Mouse (Mus musculus): ENCODE results near the gene Methig1. TPM values are rescaled to one million over a fixed set of nuclear protein-coding genes. Genes with fewer than 3 reads are reported as not detected.
"Not testable (repeated sequence)": the region's sequence is repeated elsewhere in the genome, so short reads cannot be mapped to it uniquely, and the experiment has no call there.

Methig1 gene
- polyA plus RNA-seq, 2 experiments, result not detected

GRCm38 (mm10) chr15:100312346-100312745, 40.6 kb upstream of the Methig1 start:
- ATAC-seq (ENCODE audit: low FRiP score, low read depth) (no peak), DNase-seq (ENCODE audit: low spot score) (no peak)
- no peak overlapping the region for H3K4me2 ChIP-seq (replicated peaks; ENCODE audit: low read depth, low read length, severe bottlenecking)
- H3K4me3 ChIP-seq (replicated peaks; ENCODE audit: low read length), result no peak overlapping the region
- WGBS, result 91% methylated on average over 2 of the region's 2 CpGs
- TF ChIP-seq POLR2A (IDR thresholded peaks at IDR 0.05; ENCODE audit: borderline replicate concordance, extremely low read depth, insufficient read depth, insufficient read length), result no peak
- H3K9me3 ChIP-seq (ENCODE audit: control insufficient read depth, low read length), result no peaks in the 10 kb centered on the region
- no peaks in the 10 kb centered on the region for H3K27me3 ChIP-seq (ENCODE audit: control insufficient read depth, insufficient read depth, low read length)
- no peak overlapping the region for H3K27ac ChIP-seq (replicated peaks; ENCODE audit: low read depth, low read length)
- H3K9ac ChIP-seq (ENCODE audit: low read depth, low read length, severe bottlenecking), result no peak overlapping the region
- no peaks in the 10 kb centered on the region for H3K36me3 ChIP-seq (ENCODE audit: control insufficient read depth, insufficient read depth, low read length)
- H3K4me1 ChIP-seq (ENCODE audit: control insufficient read depth, insufficient read depth, low read length), result no peaks in the 10 kb centered on the region

- Histone ChIP-seq H3K9ac (ENCODE audit: low read depth, low read length, severe bottlenecking) (no peak overlapping the region), H3K4me2 (replicated peaks; ENCODE audit: low read depth, low read length, severe bottlenecking) (no peak overlapping the region), H3K27me3 (ENCODE audit: control insufficient read depth, insufficient read depth, low read length) (no peaks in the 10 kb centered on the region), H3K4me3 (replicated peaks; ENCODE audit: low read length) (no peak overlapping the region), H3K4me1 (ENCODE audit: control insufficient read depth, insufficient read depth, low read length) (no peaks in the 10 kb centered on the region), H3K9me3 (ENCODE audit: control insufficient read depth, low read length) (no peaks in the 10 kb centered on the region), H3K36me3 (ENCODE audit: control insufficient read depth, insufficient read depth, low read length) (no peaks in the 10 kb centered on the region), H3K27ac (replicated peaks; ENCODE audit: low read depth, low read length) (no peak overlapping the region)
- no peak for TF ChIP-seq POLR2A (IDR thresholded peaks at IDR 0.05; ENCODE audit: borderline replicate concordance, extremely low read depth, insufficient read depth, insufficient read length)
- DNase-seq (ENCODE audit: low spot score), result no peak
- 93% methylated on average over 5 of the region's 5 CpGs for WGBS
- no peak for ATAC-seq (ENCODE audit: low FRiP score, low read depth)
These were observed 38.4 kb upstream of the Methig1 start for GRCm38 (mm10) chr15:100314448-100315145.

- WGBS, result 65% methylated on average over 4 of the region's 4 CpGs
These were observed 34.8 kb upstream of the Methig1 start for GRCm38 (mm10) chr15:100318014-100318671.

GRCm38 (mm10) chr15:100319884-100320283, 33.1 kb upstream of the Methig1 start:
- no peak overlapping the region for H3K4me2 ChIP-seq (replicated peaks; ENCODE audit: low read depth, low read length, severe bottlenecking)
- H3K4me1 ChIP-seq (ENCODE audit: control insufficient read depth, insufficient read depth, low read length), result no peaks in the 10 kb centered on the region
- no peak overlapping the region for H3K4me3 ChIP-seq (replicated peaks; ENCODE audit: low read length)
- no peak overlapping the region for H3K27ac ChIP-seq (replicated peaks; ENCODE audit: low read depth, low read length)
- TF ChIP-seq POLR2A (IDR thresholded peaks at IDR 0.05; ENCODE audit: borderline replicate concordance, extremely low read depth, insufficient read depth, insufficient read length), result no peak
- ATAC-seq (ENCODE audit: low FRiP score, low read depth) (no peak), DNase-seq (ENCODE audit: low spot score) (no peak)
- H3K9ac ChIP-seq (ENCODE audit: low read depth, low read length, severe bottlenecking), result no peak overlapping the region
- no peaks in the 10 kb centered on the region for H3K36me3 ChIP-seq (ENCODE audit: control insufficient read depth, insufficient read depth, low read length)
- no peaks in the 10 kb centered on the region for H3K27me3 ChIP-seq (ENCODE audit: control insufficient read depth, insufficient read depth, low read length)
- H3K9me3 ChIP-seq (ENCODE audit: control insufficient read depth, low read length), result no peaks in the 10 kb centered on the region
- 67% methylated on average over 1 of the region's 1 CpGs for WGBS

More at GRCm38 (mm10) chr15:100318014-100318671, 34.8 kb upstream of the Methig1 start:
- H3K4me1 ChIP-seq (ENCODE audit: control insufficient read depth, insufficient read depth, low read length); DNase-seq (ENCODE audit: low spot score); H3K4me3 ChIP-seq (replicated peaks; ENCODE audit: low read length); H3K27me3 ChIP-seq (ENCODE audit: control insufficient read depth, insufficient read depth, low read length); H3K27ac ChIP-seq (replicated peaks; ENCODE audit: low read depth, low read length); H3K9ac ChIP-seq (ENCODE audit: low read depth, low read length, severe bottlenecking); H3K36me3 ChIP-seq (ENCODE audit: control insufficient read depth, insufficient read depth, low read length); H3K9me3 ChIP-seq (ENCODE audit: control insufficient read depth, low read length); H3K4me2 ChIP-seq (replicated peaks; ENCODE audit: low read depth, low read length, severe bottlenecking); ATAC-seq (ENCODE audit: low FRiP score, low read depth): not testable (repeated sequence)

GRCm38 (mm10) chr15:100320295-100320905, 32.5 kb upstream of the Methig1 start:
- ATAC-seq (ENCODE audit: low FRiP score, low read depth), result no peak
- no peak overlapping the region for H3K9ac ChIP-seq (ENCODE audit: low read depth, low read length, severe bottlenecking)
- H3K27me3 ChIP-seq (ENCODE audit: control insufficient read depth, insufficient read depth, low read length), result no peaks in the 10 kb centered on the region
- no peak for TF ChIP-seq POLR2A (IDR thresholded peaks at IDR 0.05; ENCODE audit: borderline replicate concordance, extremely low read depth, insufficient read depth, insufficient read length)
- H3K4me2 ChIP-seq (replicated peaks; ENCODE audit: low read depth, low read length, severe bottlenecking), result no peak overlapping the region
- H3K4me3 ChIP-seq (replicated peaks; ENCODE audit: low read length), result no peak overlapping the region
- 60% methylated on average over 9 of the region's 9 CpGs for WGBS
- H3K36me3 ChIP-seq (ENCODE audit: control insufficient read depth, insufficient read depth, low read length), result no peaks in the 10 kb centered on the region
- no peaks in the 10 kb centered on the region for H3K4me1 ChIP-seq (ENCODE audit: control insufficient read depth, insufficient read depth, low read length)
- DNase-seq (ENCODE audit: low spot score), result no peak
- H3K9me3 ChIP-seq (ENCODE audit: control insufficient read depth, low read length), result no peaks in the 10 kb centered on the region
- no peak overlapping the region for H3K27ac ChIP-seq (replicated peaks; ENCODE audit: low read depth, low read length)

All from limb, embryonic 14.5 days (tissue).